Mouse (Mus musculus) spleen, adult 12 weeks (tissue): Measurements from ENCODE around the gene Lta.

ENCODE experiments used
- DNase-seq: peaks from one replicate; pipeline ENCODE4 v3.0.0; 2022; ENCODE audit warnings: low spot score

Lta gene

DNA sequence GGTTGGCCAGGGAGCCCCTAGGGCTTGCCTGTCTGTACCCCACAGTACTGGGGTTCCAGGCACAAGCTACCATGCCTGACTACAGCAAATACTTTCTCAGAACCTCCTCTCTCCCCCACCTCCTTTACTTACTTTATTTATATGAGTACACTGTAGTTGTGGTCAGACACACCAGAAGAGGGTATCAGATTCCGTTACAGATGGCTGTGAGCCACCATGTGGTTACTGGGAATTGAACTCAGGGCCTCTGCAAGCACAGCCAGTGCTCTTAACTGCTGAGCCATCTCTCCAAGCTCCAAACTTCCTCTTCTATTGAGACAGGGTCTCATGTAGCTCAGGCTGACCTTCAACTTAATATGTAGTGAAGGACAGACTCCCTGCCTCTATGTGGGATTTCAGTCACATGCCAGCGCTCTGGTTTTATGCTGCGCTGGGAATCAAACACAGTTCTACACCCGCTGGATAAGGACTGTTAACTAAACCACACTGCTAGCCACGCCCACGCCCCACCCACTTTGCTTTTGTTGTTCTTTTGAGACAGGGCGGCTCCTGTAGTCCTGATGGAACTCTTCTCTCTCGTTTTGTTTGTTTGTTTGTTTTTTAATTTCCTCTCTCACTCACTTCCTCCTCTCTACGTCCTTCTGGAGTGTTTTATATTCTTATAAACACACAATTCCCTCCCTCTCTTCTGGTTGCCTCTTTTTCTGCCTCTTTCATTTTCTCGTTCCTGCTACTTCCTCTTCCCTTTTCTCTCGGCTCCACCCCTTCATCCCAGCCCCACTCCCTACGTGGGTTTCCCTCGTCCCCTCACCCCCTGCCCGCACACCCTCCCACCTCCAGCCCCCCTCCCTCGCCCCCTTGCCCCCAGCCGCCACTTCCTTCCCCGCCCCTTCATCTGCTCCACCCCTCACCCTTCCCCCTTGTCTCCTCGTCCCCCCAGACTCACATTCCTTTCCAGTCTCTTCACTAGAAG is 19.2 kb downstream of the Lta start:
- peak; percentile 61 for DNase-seq

DNA sequence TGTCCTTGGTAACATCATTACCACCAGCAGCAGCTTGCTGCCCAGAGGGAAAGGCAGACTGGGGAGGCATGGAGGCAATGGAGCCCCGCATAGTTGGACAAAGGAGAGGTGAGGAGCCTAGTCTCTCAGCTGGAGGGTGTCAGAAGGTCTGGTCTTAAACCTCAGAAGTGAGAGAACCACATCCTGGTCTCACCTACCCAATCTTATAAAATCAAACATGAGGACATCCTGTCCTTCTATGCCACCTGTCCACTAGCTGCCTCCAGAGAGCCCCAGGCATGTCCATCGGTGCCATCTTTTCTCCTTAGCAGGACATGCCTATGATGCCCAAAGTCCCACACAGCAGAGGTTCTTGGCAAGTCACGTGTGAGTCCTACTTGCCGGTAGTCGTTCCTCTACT is 25.1 kb downstream of the Lta start:
- no peak for DNase-seq

DNA sequence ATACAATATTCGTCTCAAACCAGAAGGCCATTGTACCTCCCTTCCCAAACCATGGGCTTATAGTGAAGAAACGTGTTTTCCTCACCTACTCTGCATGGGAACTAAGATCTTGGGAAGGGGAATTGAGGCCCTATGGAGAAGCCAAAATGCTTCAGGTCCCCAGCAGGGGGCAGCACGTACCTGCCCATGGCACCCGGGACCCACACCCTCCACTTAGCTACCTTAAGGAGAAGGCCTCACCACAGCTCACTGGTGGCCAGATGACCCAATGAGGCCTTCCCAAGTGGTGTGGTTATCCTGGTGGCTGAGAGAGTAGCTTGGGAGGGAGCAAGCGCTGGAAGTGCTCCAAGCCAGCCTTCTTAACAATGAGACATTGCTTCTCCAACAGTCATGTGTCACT is 26.6 kb downstream of the Lta start:
- peak; percentile 60 for DNase-seq

DNA sequence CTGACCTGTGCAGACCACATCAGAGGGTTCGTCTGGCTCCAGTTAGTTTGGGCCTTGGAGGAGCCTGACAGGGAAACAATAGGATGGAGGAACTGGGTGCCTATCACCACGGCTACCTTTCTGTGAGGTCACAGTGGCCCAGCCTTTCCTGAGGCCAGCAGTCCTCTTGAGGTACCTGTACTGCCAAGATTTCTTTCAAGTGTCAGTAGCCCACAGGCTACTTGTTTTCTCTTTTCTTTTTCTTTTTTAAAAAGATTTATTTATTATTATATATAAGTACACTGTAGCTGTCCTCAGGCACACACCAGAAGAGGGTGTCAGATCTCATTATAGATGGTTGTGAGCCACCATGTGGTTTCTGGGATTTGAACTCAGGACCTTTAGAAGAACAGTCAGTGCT is 29.2 kb downstream of the Lta start, which contains the start of gene Aif1:
Gene Aif1, minus strand, starts transcription at position 101 of the 400 bp plus-strand sequence.
- no peak for DNase-seq

DNA sequence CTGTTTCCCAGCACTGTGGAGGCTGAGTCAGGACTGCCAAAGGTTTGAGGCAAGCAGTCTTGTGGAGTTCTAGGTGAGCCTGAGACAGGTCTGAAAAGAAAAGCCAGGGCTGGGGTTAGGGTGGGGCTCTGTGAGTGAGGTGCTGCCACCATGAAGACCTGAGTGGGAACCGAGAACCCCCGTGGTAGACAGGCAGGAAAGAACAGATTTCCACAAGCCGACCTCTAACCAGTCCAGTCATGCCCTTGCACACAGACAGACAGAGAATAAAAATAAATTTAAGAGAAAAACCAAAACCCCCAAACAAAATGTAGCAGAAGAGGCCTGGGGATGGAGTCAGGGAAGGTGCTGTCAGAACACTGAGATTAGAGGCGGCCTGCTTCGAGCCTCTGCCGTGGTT is 29.8 kb downstream of the Lta start:
- no peak for DNase-seq

DNA sequence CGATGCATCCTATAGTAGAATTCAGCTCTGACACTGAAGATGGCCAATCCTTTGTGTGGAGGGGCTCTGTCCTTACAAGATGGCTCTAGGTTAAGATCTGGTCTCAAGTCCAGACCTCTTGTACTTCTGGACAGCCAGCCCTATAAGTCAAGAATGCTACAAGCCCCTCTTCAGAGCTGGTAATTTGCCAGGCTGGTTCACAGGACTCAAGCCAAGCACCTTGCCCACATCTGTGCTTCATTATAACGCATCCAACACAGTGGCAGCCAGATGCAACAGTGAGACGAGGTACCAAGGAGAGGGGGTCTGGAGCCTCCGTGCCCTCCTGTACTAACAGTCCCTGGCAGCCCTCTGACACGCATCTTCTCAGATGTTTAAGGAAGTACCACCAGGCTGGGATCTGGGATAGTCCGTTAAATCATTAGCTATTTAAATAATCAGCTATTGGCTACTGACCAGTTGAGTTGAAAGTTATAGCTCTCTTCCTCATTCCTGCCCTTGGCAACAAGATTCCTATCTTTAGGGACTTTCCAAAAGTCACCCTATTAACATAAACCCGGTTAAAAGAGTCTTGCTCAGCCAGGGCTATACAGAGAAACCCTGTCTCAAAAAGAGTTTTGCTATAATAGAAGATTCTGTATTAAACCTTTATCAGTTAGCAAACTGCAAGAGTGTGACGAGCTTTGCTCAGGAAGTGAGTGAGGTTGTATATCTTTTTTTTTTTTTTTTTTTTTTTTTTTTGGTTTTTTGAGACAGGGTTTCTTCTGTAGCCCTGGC is 30.8 kb downstream of the Lta start:
- no peak for DNase-seq

DNA sequence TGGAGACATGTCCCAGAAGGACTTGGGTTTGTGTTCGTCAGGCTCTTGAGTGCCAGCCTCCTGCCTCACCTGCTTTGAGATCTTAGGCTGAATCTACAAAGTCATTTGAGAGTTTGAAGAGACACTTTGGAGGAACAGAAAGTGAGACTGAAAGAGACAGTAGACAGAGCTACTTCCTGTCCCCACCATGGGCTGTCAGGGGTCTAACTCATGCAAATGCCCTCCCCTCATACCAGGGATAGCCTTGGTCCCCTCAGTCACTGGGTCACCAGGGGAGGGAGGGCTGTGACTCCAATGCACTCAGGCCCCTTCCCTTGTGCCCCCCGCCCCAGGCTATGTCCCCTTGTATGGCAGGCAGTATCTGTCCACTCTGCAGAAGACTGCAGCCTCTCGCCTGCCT is 31.8 kb downstream of the Lta start:
- DNase-seq, result no peak

DNA sequence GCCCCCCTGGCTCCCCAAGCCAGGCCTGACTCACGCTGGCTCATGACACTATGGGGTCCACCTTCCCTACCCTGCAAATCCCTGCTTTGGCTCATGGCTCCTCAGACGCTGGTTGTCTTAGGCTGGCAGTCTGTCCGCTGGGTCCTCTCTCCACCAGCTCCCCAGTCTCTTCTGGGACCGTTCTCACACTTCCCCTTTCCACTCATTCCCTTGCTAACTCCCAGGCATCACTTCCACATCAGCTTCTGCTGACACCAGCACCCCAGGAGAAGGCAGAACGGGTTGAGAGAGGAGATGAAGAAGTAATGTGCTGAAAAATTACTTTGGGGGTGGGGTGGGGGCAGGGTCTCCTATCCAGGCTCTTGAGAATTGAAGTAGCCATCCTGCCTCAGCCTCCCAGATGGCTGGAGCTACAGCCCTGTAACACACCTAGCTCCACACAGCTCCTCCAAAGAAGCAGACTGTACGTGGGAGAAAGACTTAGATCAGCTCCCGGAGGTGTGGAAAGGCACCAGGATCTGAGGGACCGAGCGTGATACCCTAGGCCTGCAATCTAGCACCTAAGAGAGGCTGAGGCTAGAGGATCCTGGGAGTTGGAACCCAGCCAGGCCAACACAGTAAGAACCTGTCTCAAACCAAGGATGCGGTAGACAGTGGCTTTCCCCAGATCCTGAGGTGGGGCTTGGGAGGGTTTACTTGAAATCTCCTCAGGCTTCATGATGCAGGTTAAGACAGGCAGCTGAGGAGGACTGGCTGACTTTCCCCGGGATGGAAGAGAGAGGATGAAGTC is 32.5 kb downstream of the Lta start:
- no peak for DNase-seq

DNA sequence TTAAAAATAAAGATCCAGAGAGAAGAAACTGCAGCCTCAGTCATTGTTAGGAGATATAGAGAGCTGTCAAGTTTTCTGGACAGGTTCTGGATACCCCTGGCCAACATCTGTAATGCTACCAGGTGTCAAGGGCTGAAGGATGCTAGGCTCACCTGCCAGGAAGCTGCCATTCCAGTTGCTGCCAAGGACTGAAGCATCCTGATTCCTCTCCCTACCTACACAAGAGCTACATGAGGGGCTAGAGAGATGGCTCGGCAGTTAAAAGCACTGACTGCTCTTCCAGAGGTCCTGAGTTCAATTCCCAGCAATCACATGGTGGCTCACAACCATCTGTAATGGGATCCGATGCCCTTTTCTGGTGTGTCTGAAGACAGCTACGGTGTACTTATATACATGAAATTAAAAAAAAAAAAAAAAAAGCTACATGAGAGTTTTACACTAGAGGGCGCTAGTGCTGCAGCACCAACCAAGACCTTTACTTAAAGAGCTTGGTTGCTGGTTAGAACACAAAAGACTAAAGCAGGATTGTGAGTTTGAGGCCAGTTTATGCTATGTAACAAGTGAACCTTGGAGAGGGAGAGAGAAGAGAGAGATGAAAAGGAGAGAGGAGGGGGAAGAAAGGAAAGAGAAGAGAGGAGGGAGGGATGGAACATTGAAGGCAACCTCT is 36.5 kb downstream of the Lta start:
- DNase-seq, result no peak

DNA sequence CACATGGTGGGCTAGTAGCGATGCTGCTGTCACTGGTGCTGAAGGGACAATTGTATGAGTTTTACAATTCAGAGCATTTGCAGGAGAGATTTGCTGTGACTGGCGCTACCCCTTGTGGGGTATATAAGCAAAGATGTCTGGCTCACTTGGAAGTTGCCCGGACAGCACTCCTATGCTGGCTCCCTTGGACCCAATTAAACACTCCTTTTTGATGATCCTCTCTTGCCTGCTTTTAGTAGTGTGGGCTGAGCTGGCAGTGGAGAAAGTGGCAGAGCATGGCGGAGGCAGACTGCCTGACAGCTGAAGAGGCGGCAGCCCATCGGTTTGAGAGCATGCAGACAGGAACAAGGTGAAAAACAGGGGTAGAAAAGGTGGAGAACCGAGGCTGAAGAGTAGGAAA is 37.4 kb downstream of the Lta start:
- no peak for DNase-seq

DNA sequence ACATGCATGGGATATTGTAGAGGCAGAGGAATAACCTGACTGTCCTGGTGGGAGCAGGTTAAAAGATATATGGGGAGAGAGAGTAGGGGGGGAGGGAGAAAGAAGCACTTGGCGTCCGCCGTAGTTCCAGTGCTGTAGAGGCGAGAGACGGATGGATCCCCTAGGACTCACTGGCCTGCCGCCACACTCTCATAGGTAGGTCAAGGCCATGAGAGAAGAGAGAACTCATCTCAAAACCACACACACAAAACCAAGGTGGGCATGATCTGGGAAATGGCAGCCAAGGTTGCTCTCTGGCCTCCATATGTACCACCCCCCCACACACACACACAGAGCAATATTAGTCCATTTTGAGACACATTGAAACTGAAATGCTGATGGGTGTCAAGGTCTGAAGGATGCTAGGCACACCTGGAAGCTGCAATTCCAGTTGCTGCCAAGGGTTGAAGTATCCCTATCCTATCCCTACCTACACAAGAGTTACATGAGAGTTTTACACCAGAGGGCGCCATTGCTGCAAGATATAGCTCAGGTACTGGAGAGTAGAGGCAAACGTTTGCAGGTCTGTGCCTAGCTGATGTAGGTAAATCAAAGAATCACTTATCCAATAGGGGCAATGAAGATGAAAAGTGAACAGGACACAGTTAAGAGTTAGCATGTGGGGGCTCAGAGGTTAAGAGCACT is 38.7 kb downstream of the Lta start:
- DNase-seq, result peak; percentile 45

DNA sequence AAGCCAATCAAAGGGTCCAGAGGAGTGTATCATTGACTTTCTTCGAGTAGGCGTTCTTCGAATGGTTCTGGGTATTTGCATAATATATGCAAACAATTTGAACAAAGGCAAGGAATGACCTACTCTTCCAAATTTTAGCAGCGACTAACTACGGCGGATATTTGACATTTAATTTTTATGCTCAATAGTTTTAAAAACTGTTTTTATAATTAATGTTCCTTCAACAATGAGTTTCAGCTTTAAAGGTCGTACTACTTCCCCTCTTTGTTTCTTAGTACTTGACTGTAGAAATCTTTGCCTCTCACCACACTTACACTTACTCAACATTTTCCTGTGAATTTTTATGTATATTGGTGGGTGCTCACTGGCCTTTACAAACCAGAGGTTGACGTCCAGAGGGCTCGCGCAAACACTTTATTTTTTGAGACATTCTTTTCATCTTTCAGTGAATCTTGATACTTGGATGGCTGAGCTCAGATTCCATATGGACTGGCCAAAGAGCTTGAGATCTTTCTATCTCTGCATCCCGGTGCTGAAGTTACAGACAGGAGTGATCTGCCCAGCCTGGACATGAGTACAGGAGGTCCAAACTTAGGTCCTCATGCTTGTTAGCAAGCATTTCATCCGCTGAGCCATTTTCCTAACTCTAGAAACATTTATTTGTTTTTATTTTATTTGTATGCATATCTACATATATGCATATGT is 39.5 kb downstream of the Lta start:
- DNase-seq, result no peak

DNA sequence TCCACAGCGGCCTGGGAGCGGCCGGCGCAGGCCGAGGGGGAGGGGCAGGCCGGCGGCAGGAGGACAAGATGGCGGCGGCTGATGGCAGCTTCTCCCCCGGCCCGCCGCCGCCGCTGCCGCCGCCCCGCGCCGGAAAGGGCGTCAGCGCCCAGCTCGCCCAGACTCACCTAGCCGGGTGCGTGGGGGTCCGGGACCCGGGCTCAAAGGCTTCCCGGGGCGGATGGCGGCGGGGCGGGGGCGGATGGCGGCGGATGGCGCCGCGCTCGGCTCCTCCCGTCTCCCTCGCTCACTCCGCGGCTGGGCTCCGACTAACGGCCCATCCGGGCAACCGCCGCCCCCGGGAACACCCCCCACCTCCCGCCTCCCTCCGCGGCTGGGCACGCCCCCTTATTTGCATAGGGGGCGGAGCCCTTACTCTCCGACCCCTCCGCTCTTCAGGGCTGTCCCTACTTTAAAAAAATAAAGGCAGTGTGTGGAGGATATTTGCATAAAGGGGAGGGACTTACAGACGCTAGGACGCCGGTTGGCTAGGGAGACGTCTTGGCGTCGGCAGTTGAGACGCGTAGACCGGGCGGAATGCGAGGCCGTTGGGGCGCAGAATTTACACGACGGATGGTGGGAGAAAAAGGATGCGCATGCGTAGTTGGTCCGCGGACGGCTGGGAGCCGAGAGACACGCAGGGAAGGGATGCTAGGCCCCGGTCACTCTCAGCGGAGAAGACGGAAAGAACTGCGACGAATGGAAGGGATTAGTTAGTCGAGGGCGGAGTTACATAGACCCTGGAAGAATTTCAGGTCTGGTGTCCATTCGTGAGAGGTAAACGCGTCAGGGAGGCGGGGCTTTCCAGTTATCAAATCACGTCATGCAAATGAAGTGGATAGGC is 40.3 kb downstream of the Lta start, which contains the start of gene Prrc2a:
Gene Prrc2a, minus strand, starts transcription at position 330 of the 883 bp plus-strand sequence.
- DNase-seq, result peak; percentile 92

DNA sequence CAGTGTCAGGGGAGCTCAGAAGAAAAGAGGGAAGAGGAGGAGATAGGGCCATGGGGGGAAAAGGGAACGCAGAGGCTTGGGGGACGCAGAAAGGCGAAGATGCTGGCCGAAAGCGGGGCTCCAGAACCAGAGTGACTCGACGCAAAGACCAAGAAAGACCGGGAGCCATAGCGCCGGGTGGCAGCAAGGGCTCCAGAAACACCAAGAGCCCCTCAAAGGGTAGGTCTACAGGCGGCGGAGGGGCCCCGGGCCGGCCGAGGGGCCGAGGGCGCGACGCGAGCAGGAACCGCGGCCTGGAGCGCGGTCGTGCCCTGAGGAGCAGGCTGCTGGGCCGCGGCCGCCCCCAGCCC is 41.0 kb downstream of the Lta start:
- DNase-seq, result no peak

DNA sequence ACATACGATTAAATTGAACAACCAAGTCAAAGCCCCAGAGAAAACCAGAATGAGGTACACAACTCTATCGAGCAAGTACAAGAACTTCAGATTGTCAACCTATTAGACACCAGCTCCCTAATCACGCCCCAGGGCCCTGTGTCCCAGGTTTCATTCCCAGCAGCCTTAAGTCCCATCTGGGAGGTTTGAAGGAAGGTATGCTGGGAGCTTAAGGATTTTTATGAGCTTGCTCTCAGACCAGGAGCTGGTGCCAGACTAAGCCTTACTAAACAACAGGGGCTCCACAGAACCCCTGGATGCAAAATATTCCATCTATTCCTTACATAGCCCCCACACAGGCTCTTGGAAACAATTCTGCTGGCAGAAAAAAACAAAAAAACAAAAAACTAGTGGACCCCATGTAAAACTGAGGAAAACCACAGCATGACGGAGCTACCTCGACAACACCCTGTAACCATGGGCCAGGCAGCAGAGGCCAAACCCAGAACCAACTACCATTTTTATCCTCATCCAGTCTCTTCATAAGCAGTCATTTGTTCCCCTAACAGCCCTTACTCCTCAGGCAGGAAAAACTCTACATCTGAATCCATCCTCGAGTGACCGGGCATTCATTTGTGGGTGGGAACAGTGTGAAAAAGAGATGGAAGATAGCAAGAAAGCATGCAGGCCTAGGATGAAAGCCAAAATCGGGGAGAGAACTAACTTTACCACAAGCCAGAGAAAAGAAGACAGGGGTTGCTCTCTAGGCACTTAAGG is 41.6 kb downstream of the Lta start:
- DNase-seq, result no peak

DNA sequence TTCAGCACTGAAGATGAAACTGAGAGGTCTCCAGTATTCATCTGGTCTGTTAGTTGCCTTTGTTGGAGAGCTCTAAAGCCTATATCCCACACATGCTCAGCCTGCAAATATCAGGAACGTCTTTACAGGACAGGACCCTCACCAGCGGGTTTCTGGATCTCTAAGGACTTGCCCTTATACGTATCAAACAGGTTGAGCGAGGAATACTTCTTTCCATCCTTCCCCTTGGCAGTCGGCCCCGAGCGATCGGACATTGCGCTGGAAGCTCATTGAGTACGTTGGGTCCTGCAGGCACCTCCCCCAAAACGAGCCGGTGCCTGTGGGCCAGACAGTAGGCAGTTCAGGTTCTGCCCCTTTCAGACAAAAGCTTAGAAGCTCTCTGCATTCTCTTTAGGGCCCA is 42.4 kb downstream of the Lta start:
- DNase-seq, result no peak

DNA sequence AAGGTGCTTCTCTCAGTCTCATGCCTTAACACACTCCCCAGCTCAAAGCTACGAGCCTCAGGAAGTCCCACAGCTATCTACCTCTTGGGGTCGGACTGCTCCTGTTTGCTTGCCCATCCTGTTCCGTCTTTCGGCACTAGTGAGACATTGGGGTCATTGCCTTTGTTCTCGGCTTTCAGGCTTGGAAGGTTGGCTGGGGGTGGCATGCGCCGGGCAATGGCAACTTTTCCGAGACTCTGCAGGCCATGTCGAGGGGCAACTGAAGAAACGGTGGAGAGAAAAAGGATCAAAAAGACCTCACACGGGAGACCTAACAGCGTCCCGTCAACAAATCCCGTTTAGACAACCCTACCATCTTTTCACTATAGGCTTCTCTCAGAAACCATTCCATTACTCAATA is 43.0 kb downstream of the Lta start:
- no peak for DNase-seq

DNA sequence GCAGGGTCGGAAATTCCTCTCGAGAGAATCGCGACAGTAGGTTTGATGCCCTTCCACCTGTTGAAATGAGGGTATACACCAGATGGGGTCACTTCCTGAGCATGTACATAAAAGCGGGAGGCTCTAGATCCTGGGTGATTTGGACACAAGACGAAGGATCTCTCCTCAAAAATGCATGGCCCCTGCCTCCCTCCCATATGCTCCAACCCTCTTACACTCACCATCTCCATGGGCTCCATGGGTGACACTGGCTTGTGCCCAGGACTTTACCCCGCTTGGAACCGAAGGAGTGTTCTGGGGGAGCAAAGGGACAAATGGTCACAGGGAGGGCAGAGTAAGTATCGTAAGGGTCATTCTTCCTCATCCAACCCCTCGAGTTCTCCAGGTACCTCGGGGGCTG is 43.7 kb downstream of the Lta start:
- DNase-seq, result no peak

DNA sequence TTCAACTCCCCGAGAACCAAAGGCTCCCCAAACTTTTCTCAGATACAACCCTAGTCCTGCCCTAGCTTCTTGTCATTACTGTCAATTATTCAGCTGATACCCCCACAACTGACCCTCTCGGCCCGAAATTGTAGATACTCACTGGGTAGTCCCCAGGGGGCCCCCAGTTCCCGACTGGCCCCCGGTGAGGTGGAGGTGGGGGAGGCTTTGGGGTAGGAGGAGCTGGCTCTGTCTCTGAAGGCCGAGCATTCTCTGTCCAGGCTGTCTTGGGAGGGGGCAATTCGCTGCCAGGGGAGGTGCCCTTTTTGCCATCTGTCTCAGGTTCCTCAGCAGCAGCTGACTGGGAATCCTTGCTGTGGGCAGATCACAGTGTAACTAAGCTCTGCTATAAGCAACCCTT is 45.5 kb downstream of the Lta start:
- no peak for DNase-seq
